Mouse (Mus musculus) stomach, postnatal 0 days (tissue): ENCODE measurements around the gene Slc31a2.

ENCODE experiments used
- CTCF ChIP-seq: IDR thresholded peaks from 2 replicates; pipeline ENCODE4 v1.5.1; 2016; ENCODE audit warnings: antibody characterized with exemption, low read depth, mild to moderate bottlenecking, moderate library complexity
- EP300 ChIP-seq: optimal IDR thresholded peaks from 2 replicates; pipeline ENCODE3; 2016; ENCODE audit warnings: antibody characterized with exemption

DNA sequence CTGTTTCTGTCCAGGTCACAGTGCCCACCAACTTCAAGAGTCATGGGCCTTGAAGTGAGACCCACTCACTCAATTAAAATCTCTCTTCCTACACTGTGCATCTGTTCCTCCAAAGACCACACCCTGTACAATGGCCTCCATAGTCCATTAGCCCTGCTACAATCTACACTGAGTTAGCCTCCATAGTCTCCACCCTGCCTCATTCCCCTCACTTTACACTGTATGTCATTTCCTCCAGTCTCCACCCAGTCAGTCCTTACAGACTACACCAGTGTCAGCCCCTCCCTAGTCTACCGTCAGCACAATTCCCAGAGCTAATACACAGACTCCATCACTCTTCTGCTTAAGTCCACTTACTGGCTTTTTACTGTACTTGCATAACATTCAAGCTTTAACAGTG lies 40.9 kb downstream of the Slc31a2 start:
- no peak for TF ChIP-seq CTCF
- no peak for TF ChIP-seq EP300
